Mouse (Mus musculus) c-Kit-positive CD71-negative TER-119-negative erythroid progenitor cells, embryonic 14.5 days (primary cell): ENCODE data around the gene C1s2.
"Not testable (repeated sequence)": the region's sequence is repeated elsewhere in the genome, so short reads cannot be mapped to it uniquely, and the experiment has no call there.

Experiments used
- DNase-seq: peaks from one replicate; pipeline ENCODE4 v3.0.0-alpha.2; 2013; ENCODE audit warnings: low read depth

The C1s2 gene

DNA sequence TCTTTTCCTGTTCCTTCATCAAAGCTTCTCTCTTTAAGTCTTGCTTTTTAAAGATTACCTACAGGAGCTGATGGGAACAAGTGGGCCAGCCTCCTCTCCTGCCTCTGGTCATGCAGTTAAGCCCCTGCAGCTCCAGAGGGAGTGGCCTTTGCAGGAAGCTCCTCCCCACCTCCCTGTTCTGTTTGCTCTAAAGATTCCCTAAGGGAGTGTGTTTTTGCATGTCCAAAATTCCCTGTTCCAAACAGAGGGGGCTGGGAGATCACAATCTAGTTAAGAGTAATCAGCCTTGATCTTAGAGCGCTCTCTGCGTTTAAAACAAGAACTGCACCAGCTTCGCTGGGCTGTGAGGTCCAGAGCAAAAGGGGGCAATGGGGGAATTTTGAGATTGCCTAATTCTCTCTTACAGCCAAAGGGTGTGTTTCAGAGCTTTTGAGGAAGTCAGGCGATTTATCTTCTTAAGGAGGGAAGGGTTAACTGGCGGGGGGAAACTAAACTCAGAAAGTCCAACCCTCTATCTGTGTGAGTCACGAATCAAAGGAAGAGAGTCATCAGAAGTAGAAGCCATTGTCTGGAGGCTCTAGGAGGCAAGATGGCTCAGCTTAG lies 1.1 kb upstream of the C1s2 start:
- DNase-seq = peak; percentile 31

DNA sequence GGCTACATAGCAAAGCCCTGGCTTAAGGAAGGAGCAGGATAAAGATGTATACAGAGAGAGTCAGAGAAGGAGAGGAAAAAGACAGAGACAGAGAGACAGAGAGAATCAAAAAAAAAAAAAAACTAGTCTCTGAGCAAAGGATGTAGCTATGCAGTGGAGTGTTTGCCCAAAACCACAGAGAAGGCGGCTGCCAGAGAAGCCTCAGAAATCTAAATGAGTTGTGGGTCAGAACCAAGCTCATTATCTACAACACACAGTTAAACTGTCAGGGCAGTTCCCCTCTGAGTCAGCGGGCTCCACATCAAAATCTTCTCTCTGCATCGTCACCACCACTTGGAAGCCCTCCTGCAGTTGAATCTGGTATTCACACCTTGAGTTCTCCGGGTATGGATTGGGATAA lies 5.1 kb downstream of the C1s2 start:
- DNase-seq = no peak

DNA sequence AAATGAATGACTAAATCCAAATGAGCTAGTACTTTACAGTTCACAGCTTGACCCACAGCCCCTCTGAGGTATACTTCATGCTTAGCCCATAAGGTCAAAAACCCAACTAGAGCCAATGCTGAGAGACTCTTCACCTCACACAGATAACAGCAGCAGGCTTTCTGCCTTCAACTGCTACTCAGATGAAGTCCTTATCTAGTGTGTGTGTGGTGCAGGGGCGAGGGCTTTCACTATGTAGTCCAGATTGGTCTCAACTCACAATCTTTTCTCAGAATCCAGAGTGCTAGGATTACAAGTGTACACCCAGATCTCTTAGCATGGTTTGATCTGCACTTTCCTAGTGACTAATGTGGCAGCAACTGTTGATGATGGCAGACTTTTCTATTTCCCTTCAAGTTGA lies 9.7 kb downstream of the C1s2 start:
- not testable (repeated sequence) for DNase-seq

DNA sequence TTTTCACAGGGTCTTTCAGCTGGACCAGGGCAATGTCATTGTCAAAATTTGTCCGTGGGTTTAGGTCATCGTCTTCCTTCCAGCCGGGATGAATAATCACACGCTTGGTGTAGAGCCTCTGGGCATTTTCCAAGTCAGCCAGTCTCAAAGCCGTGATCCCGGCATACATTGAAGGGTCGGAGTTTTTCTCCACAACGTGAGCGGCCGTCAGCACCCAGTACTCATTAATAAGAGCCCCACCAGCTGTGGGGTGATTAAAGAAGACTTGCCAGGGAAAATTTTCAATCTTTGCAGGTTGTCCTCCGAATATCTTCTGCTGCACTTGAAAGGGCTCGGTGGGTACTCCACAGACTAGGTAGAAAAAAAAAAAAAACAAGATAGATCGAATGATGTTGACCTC lies 10.3 kb downstream of the C1s2 start:
- no peak for DNase-seq

DNA sequence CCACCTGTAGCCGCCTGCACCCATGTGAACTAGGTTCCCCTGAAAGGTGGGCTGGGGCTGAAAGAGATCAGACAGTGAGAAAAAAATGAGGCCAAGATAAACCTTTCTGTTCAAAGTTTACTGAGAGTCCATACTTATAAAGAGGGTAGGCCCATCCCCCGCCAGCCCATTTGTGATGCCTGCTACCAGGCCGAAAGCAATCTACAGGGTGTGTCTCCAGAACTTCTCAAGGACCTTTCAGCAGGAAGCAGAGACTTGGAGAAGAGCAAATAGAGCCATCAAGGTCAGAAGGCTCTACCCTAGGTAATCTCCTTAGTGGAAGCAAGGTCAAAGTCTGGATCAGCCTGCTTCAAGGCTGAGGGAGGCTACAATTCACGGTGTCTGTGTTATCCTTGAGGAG lies 33.9 kb downstream of the C1s2 start:
- no peak for DNase-seq

DNA sequence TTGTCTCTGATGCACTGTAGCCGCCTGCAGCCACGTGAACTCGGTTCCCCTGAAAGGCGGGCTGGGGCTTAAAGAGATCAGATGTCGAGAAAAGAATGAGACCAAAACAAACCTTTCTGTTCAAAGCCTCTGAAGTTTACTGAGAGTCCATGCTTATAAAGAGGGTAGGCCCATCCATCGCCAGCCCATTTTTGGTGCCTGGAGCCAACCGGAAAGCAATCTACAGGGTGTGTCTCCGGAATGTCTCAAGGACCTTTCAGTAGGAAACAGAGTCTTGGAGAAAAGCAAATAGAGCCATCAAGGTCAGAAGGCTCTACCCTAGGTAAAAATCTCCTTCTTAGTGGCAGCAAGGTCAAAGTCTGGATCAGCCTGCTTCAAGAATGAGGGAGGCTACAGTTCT lies 42.8 kb downstream of the C1s2 start:
- no peak for DNase-seq

DNA sequence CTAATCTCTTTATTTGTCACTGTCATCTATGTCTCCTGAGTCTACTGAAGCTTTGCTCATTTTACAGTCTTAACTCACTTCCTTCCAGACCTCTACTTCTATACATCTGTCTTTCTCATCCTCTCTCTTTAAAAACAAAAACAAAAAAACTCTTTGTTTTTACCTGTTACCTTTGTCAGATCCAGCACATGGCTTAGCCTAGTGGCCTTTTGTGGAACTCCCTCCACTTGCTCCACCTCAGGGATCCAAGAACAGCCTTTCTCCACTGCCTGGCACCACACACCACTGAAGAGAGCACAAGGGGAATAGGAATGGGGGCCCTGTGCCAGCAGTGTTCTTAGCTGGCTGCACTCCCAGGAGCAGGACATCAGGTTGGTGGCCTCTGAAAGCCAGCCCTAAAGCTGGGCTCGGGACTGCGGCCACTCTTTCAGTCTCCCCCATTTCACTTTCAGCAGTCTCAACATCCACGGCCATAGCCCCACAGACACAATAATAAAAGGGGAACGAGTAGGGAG lies 43.6 kb downstream of the C1s2 start:
- no peak for DNase-seq

DNA sequence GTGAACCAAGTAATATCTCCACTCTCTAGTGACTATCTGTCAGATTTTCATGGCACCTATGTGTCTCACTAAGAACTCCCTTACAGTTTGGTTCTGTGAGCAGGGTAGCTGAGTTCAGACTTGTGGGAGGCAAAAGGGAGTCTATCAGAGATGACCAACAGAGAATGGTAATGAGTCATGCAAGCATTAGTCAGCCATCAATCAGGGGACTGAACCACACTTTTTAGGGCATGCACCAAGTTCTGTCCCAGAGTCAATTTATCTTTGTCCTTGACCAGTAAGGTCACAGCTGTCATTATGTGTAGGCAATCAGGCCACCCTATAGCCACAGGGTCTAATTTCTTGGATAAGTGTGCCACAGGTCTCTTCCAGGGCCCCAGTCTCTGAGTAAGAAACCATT lies 47.1 kb downstream of the C1s2 start:
- DNase-seq = no peak

DNA sequence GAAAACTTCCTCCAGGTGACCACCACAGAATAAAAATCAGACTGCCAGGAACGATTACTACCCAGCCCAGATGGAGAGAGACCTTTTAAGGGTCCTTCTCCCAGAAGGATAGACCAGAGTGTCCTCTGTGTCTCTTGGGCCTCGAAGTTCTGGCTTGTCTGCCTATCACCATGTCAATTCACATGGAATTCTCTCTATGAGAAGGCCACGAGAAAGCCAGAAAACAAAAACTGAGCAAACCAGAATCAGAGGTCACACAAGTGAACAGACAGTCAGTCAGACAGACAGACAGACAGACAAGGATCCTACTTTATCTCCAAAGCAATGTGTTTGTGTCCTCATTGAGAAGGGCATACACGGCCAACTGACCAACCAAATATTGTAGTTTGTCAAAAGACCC lies 49.6 kb downstream of the C1s2 start:
- no peak for DNase-seq

DNA sequence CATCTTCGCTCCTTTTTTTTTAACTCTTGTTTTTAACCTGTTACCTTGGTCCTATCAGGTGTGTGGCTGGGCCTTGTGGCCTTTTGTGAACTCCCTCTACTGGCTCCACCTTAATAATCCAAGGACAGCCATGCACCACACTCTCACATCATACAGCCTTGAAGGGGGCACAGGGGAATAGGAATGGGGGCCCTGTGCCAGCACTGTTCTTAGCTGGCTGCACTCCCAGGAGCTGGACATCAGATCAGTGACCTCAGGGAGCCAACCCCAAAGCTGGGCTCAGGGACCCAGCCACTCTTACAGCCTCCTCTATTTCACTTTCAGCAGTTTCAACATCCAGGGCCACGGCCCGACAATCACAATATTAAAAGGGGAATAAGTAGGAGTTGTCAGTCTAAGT lies 50.1 kb downstream of the C1s2 start:
- no peak for DNase-seq

DNA sequence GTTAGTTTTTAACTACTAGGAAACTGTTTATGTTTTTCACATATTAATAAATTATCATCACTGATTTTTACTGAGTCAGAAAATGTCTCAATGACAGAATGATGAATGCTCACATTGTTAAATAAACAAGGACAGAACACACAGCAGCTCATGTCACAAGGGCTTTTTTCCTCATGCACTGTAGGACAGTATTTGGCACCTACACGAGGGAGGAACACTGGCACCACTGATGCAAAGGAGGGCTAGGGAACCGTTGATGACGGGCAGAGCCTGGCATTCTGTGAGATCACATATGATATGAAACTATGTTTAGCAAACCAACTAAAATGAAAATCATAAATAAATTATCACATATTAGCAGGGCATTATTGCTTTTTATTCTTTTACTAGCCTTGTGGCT lies 51.0 kb downstream of the C1s2 start:
- DNase-seq = no peak

DNA sequence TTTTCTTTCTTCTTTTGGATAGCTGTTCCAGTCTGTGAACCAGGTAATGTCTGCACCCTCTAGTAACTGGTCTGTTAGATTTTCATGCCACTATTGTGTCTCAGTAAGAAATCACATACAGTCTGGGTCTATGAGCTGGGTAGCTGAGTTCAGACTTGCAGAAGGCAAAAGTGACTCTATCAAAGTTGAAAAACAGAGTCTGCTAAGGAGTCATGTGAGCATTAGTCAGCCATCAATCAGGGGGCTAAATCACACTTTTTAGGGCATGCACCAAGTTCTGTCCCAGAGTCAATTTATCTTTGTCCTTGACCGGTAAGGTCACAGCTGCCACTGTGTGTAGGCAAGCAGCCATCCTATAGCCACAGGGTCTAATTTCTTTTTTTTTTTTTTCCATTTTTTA lies 53.7 kb downstream of the C1s2 start:
- DNase-seq = no peak

DNA sequence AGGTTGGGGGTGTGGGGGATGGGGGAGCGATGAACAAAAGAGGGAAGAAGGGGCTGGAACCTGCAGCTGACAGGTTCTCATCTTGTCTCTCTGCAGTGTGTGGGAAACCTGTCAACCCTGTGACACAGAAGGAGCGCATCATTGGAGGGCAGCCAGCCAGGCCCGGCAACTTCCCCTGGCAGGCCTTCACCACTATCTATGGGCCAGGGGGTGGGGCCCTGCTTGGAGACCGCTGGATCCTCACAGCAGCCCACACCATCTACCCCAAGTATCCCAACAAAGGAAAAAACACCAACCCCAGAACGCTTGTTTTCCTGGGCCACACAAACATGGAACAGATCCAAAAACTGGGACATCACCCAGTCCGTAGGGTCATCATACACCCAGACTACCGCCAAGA lies 55.7 kb downstream of the C1s2 start:
- DNase-seq = not testable (repeated sequence)

DNA sequence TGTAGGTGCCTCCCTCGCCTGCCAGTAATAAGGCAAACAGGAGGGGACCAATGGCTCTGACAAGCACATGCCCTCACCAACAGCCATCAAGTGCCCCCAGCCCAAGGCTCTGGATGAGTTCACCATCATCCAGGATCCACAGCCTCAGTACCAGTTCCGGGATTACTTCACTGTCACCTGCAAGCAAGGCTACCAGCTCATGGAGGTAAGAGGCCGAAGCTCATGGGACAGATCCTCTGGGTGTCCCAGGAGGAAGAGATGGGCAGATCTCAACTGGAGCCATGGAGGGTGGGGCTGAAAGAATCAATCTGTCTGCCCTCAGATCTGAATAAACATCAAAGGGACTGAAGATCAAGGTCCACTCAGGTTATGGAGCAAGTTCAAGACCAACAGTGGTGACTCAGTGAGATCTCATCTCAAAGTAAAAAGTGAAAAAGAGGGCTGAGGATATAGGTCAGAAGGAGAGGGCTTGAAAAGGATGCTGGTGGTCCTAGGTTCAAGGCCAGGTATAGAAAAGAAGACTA lies 60.7 kb downstream of the C1s2 start:
- not testable (repeated sequence) for DNase-seq
